Mouse (Mus musculus): ENCODE measurements around the gene Mtf1.

Mtf1 gene

DNA sequence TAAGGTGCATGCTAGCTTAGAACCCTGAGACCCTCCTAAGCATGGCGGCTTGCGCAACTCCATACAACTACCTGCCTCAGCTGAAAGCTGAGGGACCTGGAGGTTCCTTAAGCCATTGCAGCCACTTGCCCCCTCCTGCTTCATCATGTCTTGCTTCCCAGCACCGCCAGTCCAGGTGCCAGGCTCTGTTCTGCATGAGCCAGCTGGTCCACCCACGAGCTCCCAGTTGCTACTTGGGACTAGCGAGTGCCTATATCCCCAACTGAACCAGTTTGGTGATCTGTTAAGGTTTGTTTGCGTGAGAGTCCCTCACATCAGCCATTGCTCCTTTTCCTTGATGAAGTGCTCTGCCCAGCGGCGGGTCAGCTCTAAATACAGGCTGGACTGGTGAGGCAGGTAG lies 54.4 kb downstream of the Mtf1 start:
- no peak for DNase-seq (ENCODE audit: low spot score in 2 of 2)

GRCm38 (mm10) chr4:124858370-124858769 lies 56.5 kb downstream of the Mtf1 start:
- DNase-seq (ENCODE audit: low spot score in 2 of 2) = no peak

- DNase-seq (ENCODE audit: low spot score in 2 of 2) = peak; percentile 55 to 84
Observed at GRCm38 (mm10) chr4:124860446-124860845, 58.5 kb downstream of the Mtf1 start.

- DNase-seq (ENCODE audit: low spot score in 2 of 2) = no peak
Observed at GRCm38 (mm10) chr4:124861283-124862188, 59.6 kb downstream of the Mtf1 start, which contains the start of gene Maneal. Gene Maneal, minus strand, starts transcription at chr4:124862171.

DNA sequence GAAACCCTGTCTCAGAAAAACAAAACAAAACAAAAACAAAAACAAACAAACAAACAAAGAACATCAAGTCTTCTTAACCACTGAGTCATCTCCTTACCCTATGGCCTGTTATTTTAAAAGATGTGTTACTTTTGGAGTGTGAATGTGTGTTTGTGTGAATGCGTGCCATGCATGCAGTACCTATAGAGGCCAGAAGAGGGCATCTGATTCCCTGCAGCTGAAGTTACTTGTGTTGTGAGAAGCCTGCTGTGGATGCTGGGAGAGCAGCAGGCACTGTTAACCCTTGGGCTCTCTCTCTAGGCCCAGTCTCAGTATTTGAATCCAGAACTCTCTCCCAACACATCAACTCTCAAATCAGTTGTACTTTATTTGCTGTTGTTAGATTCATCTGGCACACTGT lies 70.8 kb downstream of the Mtf1 start:
- no peak for DNase-seq (ENCODE audit: low spot score in 2 of 2)

DNA sequence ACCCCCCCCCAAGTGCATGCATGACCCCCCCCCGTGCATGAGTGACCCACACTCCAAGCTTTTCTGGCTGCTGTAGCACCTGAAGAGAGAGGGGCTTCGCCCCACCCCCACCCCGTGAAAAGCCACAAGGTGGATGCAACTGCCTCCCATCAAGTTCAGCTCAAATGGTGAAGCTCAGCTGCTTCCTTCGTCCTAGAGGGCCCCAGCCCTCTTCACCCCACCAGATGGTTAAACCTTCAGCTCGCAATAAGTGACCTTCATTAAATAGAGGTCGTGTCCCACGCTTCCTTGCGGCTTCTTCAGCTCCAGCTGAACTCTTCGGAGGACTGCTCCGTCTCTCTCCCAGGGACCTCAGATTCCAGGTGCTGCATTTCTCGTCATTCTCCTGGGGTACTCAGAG lies 78.7 kb downstream of the Mtf1 start, which contains the start of gene Epha10:
TSS of gene Epha10 (plus strand) at position 301 of the 400 bp plus-strand sequence.
- DNase-seq (ENCODE audit: low spot score in 2 of 2) = no peak

GRCm38 (mm10) chr4:124881341-124881908 lies 79.5 kb downstream of the Mtf1 start:
- DNase-seq (ENCODE audit: low spot score in 2 of 2) = no peak

- no peak for DNase-seq (ENCODE audit: low spot score in 2 of 2)
Observed at GRCm38 (mm10) chr4:124882151-124882729, 80.3 kb downstream of the Mtf1 start.

- no peak for DNase-seq (ENCODE audit: low spot score in 2 of 2)
Observed at GRCm38 (mm10) chr4:124888702-124889101, 86.8 kb downstream of the Mtf1 start.

DNA sequence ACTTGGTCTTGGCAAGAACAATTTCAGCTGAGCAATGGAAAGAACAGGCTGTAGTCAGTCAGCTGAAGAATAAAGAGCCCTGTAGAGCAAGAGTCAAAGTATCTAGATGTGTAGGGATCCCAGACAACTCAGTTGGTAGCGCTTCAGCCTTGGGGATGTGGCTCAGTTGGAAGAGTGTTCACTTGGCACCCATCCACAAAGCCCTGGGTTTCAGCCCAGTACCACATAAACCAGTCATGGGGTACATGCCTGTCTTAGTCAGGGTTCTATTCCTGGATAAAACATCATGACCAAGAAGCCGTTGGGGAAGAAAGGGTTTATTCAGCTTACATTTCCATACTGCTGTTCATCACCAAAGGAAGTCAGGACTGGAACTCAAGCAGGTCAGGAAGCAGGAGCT lies 88.0 kb downstream of the Mtf1 start:
- DNase-seq (ENCODE audit: low spot score in 2 of 2) = no peak

DNA sequence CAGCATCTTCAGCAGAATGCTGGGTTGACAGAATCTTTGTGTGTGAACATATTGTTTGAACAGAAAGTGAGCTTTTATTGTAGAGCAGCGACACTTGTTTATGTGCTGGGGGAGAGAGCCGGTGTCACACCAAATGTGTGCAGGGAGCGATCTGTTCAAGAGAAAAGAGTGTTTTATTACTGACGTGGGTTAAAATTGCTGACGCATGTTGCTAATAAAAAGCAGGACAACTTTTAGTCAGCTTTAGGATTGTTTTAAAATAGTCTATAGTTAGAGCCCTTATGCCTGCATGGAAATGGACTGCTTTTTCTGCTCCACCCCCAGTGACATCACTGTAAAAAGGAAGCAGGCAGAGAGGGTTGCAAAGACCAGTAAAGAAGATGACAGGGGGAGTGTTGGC lies 88.9 kb downstream of the Mtf1 start:
- no peak for DNase-seq (ENCODE audit: low spot score in 2 of 2)

- DNase-seq (ENCODE audit: low spot score in 2 of 2) = no peak
Observed at GRCm38 (mm10) chr4:124893769-124894168, 91.9 kb downstream of the Mtf1 start.

- DNase-seq (ENCODE audit: low spot score in 2 of 2) = no peak
Observed at GRCm38 (mm10) chr4:124894508-124895428, 92.9 kb downstream of the Mtf1 start.

DNA sequence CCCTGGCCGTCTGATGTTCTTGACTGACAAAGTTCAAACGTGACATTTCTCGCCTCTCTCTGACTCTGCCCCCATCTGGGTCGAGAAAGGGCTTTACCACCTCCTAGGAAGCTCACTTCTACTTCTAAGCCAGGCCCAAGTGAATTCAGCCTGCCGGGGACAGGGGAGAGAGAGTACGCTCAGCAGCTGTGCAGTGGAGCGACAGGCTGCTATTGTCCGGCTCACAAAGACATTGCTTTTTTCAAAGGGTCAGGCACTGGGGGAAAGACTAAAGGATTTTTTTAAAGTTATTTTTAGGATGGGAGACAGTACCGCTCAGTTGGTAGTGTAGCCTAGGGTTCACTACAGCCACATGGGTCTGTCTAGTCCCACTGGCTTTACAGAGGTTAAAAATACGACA lies 96.5 kb downstream of the Mtf1 start:
- no peak for DNase-seq (ENCODE audit: low spot score in 2 of 2)

Data from urinary bladder, postnatal 4 days (tissue).